Mouse (Mus musculus) adrenal gland, postnatal 36 days (tissue): ENCODE measurements at regions not wholly inside any gene's neighbourhood (a gene's known extent, or its start where the extent isn't known, plus 50 kb on each side); places are given as distances from the start of the nearest gene placed in this dataset.

ENCODE experiments used
- DNase-seq, 2 experiments: peaks; one replicate each; pipeline ENCODE4 v3.0.0; 2021; ENCODE audit warnings: mixed read lengths in 1 of 2

- peak; percentile 30 to 56 for DNase-seq
These were observed 194.2 kb upstream of the Ppp2r3a start for GRCm38 (mm10) chr9:101445764-101446163.

GRCm38 (mm10) chr9:101445293-101445692 lies 193.7 kb upstream of the Ppp2r3a start:
- DNase-seq = no peak

GRCm38 (mm10) chr9:101439856-101440255 lies 188.3 kb upstream of the Ppp2r3a start:
- DNase-seq = no peak

GRCm38 (mm10) chr9:101438564-101439180 lies 187.1 kb upstream of the Ppp2r3a start:
- DNase-seq = no peak

- DNase-seq = no peak
These were observed 173.5 kb upstream of the Ppp2r3a start for GRCm38 (mm10) chr9:101424974-101425670.

GRCm38 (mm10) chr9:101423041-101423440 lies 171.4 kb upstream of the Ppp2r3a start:
- no peak for DNase-seq

- no peak for DNase-seq
These were observed 170.4 kb upstream of the Ppp2r3a start for GRCm38 (mm10) chr9:101422006-101422405.

- no peak for DNase-seq
These were observed 169.5 kb upstream of the Ppp2r3a start for GRCm38 (mm10) chr9:101421136-101421535.

GRCm38 (mm10) chr9:101420181-101420580 lies 168.6 kb upstream of the Ppp2r3a start:
- no peak for DNase-seq

- no peak for DNase-seq
These were observed 166.1 kb upstream of the Ppp2r3a start for GRCm38 (mm10) chr9:101417660-101418059.

- DNase-seq = no peak
These were observed 164.7 kb upstream of the Ppp2r3a start for GRCm38 (mm10) chr9:101416321-101416720.

- peak; percentile 48 to 74 for DNase-seq
These were observed 161.6 kb upstream of the Ppp2r3a start for GRCm38 (mm10) chr9:101413071-101413633.

- no peak for DNase-seq
These were observed 160.4 kb upstream of the Ppp2r3a start for GRCm38 (mm10) chr9:101411951-101412350.

- no peak for DNase-seq
These were observed 159.9 kb upstream of the Ppp2r3a start for GRCm38 (mm10) chr9:101411532-101411880.

- DNase-seq = no peak
These were observed 159.4 kb upstream of the Ppp2r3a start for GRCm38 (mm10) chr9:101410783-101411531.

GRCm38 (mm10) chr9:101410348-101410747 lies 158.8 kb upstream of the Ppp2r3a start:
- no peak for DNase-seq

- no peak for DNase-seq
These were observed 156.5 kb upstream of the Ppp2r3a start for GRCm38 (mm10) chr9:101408116-101408515.

GRCm38 (mm10) chr9:101407141-101407540 lies 155.5 kb upstream of the Ppp2r3a start:
- DNase-seq = no peak

GRCm38 (mm10) chr9:101404441-101405081 lies 153.0 kb upstream of the Ppp2r3a start:
- DNase-seq = peak; percentile 34 to 49

GRCm38 (mm10) chr9:101404034-101404433 lies 152.4 kb upstream of the Ppp2r3a start:
- no peak for DNase-seq

- no peak for DNase-seq
These were observed 151.1 kb upstream of the Ppp2r3a start for GRCm38 (mm10) chr9:101402544-101403194.

- no peak for DNase-seq
These were observed 149.8 kb upstream of the Ppp2r3a start for GRCm38 (mm10) chr9:101401416-101401815.
